Mouse (Mus musculus): Measurements from ENCODE around the gene Fam160a2.
"Not testable (repeated sequence)": the region's sequence is repeated elsewhere in the genome, so short reads cannot be mapped to it uniquely, and the experiment has no call there.

Fam160a2 gene

DNA sequence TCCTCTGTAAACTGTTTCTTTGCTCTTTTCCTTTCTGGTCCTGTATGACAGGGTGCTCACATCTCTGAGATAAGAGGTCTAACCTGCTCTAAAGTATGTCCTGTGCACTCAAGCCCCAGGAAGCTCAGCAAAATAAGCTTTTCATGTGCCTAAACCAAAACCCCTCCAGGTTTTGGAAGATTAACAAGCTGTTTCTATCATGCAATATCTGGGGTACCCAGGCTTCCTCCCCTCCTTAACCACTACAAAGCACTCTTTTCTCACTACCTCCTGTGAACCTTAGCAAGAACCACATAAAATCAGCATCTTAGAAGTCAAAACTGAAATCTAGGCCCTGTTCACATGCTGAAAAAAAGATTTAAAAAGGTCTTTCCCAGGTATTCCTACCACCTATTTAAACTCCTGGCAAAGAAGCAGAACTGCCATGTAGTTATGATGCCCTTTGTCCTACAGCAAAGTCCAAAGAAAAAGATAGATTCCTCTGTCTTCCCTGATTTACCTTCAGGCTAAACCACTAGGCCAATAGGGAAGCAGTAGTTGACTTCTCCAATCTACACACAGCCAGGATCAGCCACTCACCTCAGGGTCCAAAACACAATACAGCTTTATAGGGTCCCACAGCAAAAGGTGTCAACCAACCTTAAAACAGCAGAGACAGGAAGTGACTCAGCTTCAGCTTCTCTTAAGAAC lies 4.6 kb downstream of the Fam160a2 start:
- in situ Hi-C loops (cut with MboI; ENCODE audit: low sequenced_read_pairs): no loop called here

DNA sequence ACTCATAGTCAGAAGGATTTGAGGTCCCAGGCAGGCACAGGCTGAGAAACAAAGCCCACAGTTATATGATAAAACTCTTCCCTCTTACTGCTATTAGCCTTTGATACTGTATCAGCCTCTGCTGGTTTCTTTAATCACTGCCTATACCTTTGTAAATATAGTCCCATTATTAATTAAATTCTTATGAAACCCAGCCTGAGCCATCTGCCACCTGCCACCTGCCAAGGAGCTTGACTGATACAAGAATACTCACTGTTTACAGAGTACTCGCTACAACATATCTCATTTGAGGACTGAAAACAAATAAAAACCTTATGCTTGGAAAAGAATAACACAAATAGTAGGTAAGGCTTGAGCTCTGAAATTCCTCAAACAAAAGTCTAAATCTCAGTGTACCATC lies 5.2 kb downstream of the Fam160a2 start:
- in situ Hi-C loops (cut with MboI; ENCODE audit: low sequenced_read_pairs): no loop called here

- in situ Hi-C loops (cut with MboI; ENCODE audit: low sequenced_read_pairs): no loop called here
Measured at GRCm38 (mm10) chr7:105390236-105390635, 9.6 kb downstream of the Fam160a2 start.

DNA sequence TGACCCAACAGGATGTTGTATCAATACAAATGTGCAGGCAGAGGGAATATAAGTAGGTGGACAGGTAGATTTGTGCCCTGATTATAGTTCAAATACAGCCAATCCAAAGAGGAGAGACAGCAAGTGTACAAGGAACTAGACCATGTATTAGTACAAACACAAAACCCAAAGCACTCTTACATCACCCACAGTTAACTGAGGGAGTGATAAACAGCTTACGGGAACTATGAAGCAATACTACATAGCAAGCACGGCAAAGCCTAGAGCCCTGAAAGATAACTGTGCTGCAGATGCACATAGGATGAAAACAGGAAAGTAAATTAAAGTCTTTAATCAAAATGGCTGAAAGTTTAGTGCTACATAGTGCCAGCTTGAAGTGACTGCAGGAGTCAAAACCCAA lies 12.2 kb downstream of the Fam160a2 start:
- in situ Hi-C loops (cut with MboI; ENCODE audit: low sequenced_read_pairs): no loop called here

DNA sequence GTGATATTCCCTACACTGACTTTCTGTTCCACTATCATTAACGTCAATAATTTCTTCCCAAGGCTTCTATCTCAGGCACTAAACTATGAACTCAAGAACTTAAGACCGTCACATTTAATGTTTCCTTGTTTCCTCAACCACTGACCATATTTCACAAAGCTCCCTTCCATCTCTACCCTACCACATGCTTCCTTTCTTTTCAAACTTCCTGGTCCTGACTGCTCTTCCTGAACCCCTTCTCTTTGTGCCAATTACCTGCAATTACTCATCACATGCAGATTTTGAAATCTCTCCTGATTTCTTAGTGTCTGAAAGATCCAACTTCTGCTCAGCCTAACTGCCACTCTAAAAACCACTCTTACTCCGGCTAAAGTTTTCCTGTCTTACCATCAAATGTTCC lies 19.5 kb downstream of the Fam160a2 start:
- in situ Hi-C loops (cut with MboI; ENCODE audit: low sequenced_read_pairs): no loop called here

- in situ Hi-C loops (cut with MboI; ENCODE audit: low sequenced_read_pairs): no loop called here
Measured at GRCm38 (mm10) chr7:105374866-105375265, 25.0 kb downstream of the Fam160a2 start, which contains the start of gene Gm5901. Gene Gm5901 (plus strand): TSS chr7:105375038.

GRCm38 (mm10) chr7:105373976-105374375 lies 25.9 kb downstream of the Fam160a2 start:
- in situ Hi-C loops (cut with MboI; ENCODE audit: low sequenced_read_pairs): no loop called here

GRCm38 (mm10) chr7:105373509-105373908 lies 26.3 kb downstream of the Fam160a2 start:
- in situ Hi-C loops (cut with MboI; ENCODE audit: low sequenced_read_pairs): no loop called here

DNA sequence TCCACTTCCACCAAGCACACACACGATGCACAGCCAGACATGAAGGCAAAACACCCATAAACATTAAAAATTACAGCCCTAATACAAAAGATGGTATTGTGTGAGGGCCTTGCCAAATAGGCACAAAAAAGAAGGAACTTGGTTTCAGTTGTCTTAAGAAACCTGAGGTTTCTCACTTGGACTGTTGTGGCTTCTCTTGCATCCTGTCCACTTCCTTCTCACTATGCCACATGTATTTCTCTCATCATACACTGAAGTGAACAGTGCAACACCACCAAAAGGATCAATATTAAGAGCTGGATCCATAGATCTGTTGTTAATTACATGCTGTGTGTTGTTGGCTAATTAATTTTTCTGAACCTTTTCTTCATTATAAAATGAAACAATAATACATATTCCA lies 26.9 kb downstream of the Fam160a2 start:
- in situ Hi-C loops (cut with MboI; ENCODE audit: low sequenced_read_pairs): no loop called here

- in situ Hi-C loops (cut with MboI; ENCODE audit: low sequenced_read_pairs): no loop called here
Measured at GRCm38 (mm10) chr7:105368521-105368920, 31.3 kb downstream of the Fam160a2 start.

- in situ Hi-C loops (cut with MboI; ENCODE audit: low sequenced_read_pairs): no loop called here
Measured at GRCm38 (mm10) chr7:105367930-105368329, 31.9 kb downstream of the Fam160a2 start, which contains the start of gene Olfr692. Gene Olfr692 (plus strand): TSS chr7:105368230.

GRCm38 (mm10) chr7:105367268-105367667 lies 32.6 kb downstream of the Fam160a2 start:
- in situ Hi-C loops (cut with MboI; ENCODE audit: low sequenced_read_pairs): no loop called here

GRCm38 (mm10) chr7:105361713-105362112 lies 38.1 kb downstream of the Fam160a2 start:
- in situ Hi-C loops (cut with MboI; ENCODE audit: low sequenced_read_pairs): no loop called here

DNA sequence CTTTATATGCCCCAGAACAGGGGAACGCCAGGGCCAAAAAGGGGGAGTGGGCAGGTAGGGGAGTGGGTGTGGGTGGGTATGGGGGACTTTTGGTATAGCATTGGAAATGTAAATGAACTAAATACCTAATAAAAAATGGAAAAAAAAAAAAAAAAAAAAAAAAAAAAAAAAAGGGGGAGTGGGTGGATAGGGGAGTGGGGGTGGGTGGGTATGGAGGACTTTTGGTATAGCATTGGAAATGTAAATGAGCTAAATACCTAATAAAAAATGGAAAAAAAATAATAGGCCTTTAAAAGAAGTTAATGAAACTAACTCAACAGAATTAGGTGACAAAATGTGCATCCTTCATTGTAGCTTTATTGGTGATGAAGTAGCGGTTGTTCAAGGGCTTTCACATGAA lies 43.4 kb downstream of the Fam160a2 start:
- in situ Hi-C loops (cut with MboI; ENCODE audit: low sequenced_read_pairs): not testable (repeated sequence)

DNA sequence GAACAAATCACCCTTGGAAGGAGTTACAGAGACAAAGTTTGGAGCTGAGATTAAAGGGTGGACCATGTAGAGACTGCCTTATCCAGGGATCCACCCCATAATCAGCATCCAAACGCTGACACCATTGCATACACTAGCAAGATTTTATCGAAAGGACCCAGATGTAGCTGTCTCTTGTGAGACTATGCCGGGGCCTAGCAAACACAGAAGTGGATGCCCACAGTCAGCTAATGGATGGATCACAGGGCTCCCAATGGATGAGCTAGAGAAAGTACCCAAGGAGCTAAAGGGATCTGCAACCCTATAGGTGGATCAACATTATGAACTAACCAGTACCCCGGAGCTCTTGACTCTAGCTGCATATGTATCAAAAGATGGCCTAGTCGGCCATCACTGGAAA lies 43.8 kb downstream of the Fam160a2 start:
- in situ Hi-C loops (cut with MboI; ENCODE audit: low sequenced_read_pairs): not testable (repeated sequence)

DNA sequence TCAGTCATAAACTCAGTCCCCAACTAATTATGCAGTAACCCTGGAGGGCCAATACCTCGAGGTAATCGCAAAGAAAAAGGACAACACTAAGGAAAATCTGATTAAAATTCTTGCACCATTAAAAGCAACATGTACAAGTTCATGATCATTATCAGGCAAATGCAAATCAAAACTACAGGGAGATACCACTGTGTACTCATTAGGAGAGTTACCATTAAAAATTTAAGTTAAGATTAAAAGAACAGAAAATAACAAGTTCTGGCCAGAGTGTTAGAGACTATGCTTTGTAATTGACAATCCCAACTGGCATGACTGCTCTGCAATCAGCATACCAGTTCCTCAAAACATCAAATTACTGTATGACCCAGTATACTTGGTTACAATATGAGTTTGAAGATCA lies 57.1 kb downstream of the Fam160a2 start:
- in situ Hi-C loops (cut with MboI; ENCODE audit: low sequenced_read_pairs): no loop called here

- in situ Hi-C loops (cut with MboI; ENCODE audit: low sequenced_read_pairs): no loop called here
Measured at GRCm38 (mm10) chr7:105342170-105342569, 57.7 kb downstream of the Fam160a2 start, which contains the start of gene Olfr691. Gene Olfr691 (minus strand): TSS chr7:105342270.

DNA sequence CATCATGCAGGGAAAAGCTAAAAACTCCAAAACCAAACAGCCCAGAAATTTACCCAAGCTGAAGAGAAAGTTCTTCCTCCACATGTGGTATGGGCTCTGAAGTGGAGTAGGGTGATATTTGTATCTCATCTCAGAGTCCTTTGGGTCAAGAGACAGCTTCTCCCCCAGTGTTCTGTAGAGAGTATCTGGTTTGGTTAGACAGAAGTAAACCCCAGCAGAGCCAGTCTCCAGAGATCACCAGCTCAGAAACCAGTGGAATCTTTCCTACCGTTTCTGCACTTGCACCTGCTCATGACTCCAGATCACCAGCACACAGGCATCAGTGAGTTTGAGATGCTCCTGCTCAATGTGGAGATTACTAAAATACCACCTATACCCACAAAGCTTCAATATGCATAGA lies 65.8 kb downstream of the Fam160a2 start, which contains the start of gene Olfr690:
Olfr690 (minus strand) TSS at position 101 of the 400 bp plus-strand sequence.
- in situ Hi-C loops (cut with MboI; ENCODE audit: low sequenced_read_pairs): no loop called here

GRCm38 (mm10) chr7:105325302-105325701 lies 74.6 kb downstream of the Fam160a2 start:
- in situ Hi-C loops (cut with MboI; ENCODE audit: low sequenced_read_pairs): no loop called here
